In genomic region chr2:74977828-74978227, GRCm38 (mm10) we compare ENCODE assay signal across 25 mouse cellular contexts.
"Had no signal": no experiment of that assay in that cellular context is flagged by ENCODE, and none has a peak within 500 bp of the region (broad histone marks: within the 10 kb centered on the region; RNA-seq: fewer than 3 reads in every experiment).

No protein-coding gene starts in this region.

- DNase-seq: gastrocnemius, postnatal 14 days; gastrocnemius, postnatal 36 days; heart, adult 18-20 months; heart, postnatal 14 days; heart, postnatal 36 days; kidney, adult 11 months; kidney, adult 2 months; kidney, adult 9 months; kidney, postnatal 14 days; kidney, postnatal 36 days; layer of hippocampus, adult 9-11 months; layer of hippocampus, postnatal 36 days; left cerebral cortex, postnatal 4 days had no signal

- H3K4me3 ChIP-seq: heart, embryonic 10.5 days; heart, embryonic 12.5 days; hindbrain, embryonic 13.5 days; hindbrain, embryonic 15.5 days; kidney, embryonic 15.5 days; limb, embryonic 13.5 days; limb, embryonic 15.5 days; liver, embryonic 12.5 days had no signal

- H3K4me2 ChIP-seq: heart, embryonic 12.5 days; hindbrain, embryonic 13.5 days; hindbrain, embryonic 15.5 days; kidney, embryonic 15.5 days; limb, embryonic 13.5 days; limb, embryonic 15.5 days; liver, embryonic 12.5 days had no signal

- H3K27ac ChIP-seq: heart, embryonic 10.5 days; hindbrain, embryonic 13.5 days; hindbrain, embryonic 15.5 days; hindbrain, postnatal 0 days; kidney, embryonic 15.5 days; kidney, postnatal 0 days; limb, embryonic 13.5 days; limb, embryonic 15.5 days; liver, embryonic 12.5 days; liver, embryonic 14.5 days had no signal

- H3K27me3 ChIP-seq: heart, embryonic 12.5 days; hindbrain, embryonic 13.5 days; hindbrain, embryonic 15.5 days; kidney, embryonic 15.5 days; liver, embryonic 12.5 days had no signal

- ATAC-seq: hindbrain, postnatal 0 days; intestine, embryonic 16.5 days; liver, embryonic 12.5 days had no signal

- H3K4me1 ChIP-seq: hindbrain, embryonic 15.5 days; liver, embryonic 12.5 days had no signal

- H3K36me3 ChIP-seq: heart, embryonic 10.5 days; heart, embryonic 12.5 days; hindbrain, embryonic 13.5 days; hindbrain, embryonic 15.5 days; kidney, embryonic 15.5 days; limb, embryonic 13.5 days; limb, embryonic 15.5 days; liver, embryonic 12.5 days had no signal

- H3K9me3 ChIP-seq: heart, embryonic 10.5 days; heart, embryonic 12.5 days; hindbrain, embryonic 13.5 days; hindbrain, embryonic 15.5 days; kidney, embryonic 15.5 days; limb, embryonic 13.5 days; limb, embryonic 15.5 days; liver, embryonic 12.5 days had no signal

- H3K9ac ChIP-seq: heart, embryonic 12.5 days; hindbrain, embryonic 13.5 days; hindbrain, embryonic 15.5 days; kidney, embryonic 15.5 days; limb, embryonic 13.5 days; limb, embryonic 15.5 days; liver, embryonic 12.5 days; liver, embryonic 14.5 days had no signal
